Mouse (Mus musculus) E14TG2a.4 (cell line): Measurements from ENCODE around the gene Nup35.

Source experiments
- H3K27me3 ChIP-seq: 2 replicates; pipeline ENCODE4 v1.6.1; 2014; ENCODE audit warnings: low read length, control low read depth; ENCODE audit not compliant: insufficient read depth
- H3K36me3 ChIP-seq: 2 replicates; pipeline ENCODE4 v1.6.1; 2014; ENCODE audit warnings: low read length, control low read depth; ENCODE audit not compliant: insufficient read depth
- H3K4me1 ChIP-seq: replicated peaks from 2 replicates; pipeline ENCODE4 v1.6.1; 2014; ENCODE audit warnings: low read depth, low read length, control low read depth
- H3K4me3 ChIP-seq: replicated peaks from 2 replicates; pipeline ENCODE4 v1.5.1; 2014; ENCODE audit warnings: mild to moderate bottlenecking, low read length
- H3K9me3 ChIP-seq: 2 replicates; pipeline ENCODE4 v1.6.1; 2014; ENCODE audit warnings: low read length, control low read depth
- CTCF ChIP-seq: conservative IDR thresholded peaks from 2 replicates; pipeline ENCODE4 v1.5.1; 2014; ENCODE audit warnings: low read length
- NANOG ChIP-seq: IDR thresholded peaks from 2 replicates; pipeline ENCODE4 v1.6.1; 2014; ENCODE audit warnings: borderline replicate concordance, low read length, mixed read lengths
- POU5F1 ChIP-seq: IDR thresholded peaks from 2 replicates; pipeline ENCODE4 v1.6.1; 2014; ENCODE audit warnings: low read length, borderline replicate concordance

Nup35 gene

GRCm38 (mm10) chr2:80616854-80617737 lies at the start of gene Nup35, which contains the start of gene Dusp19:
TSS of gene Nup35 (plus strand) at chr2:80617236.
TSS of gene Dusp19 (plus strand) at chr2:80617045.
- Histone ChIP-seq H3K9me3 (no peaks in the 10 kb centered on the region), H3K36me3 (no peaks in the 10 kb centered on the region), H3K4me1 (peaks cover 18% of the 10 kb centered on the region), H3K4me3 (peak within 1 kb of the TSS; percentile 84), H3K27me3 (no peaks in the 10 kb centered on the region)
- TF ChIP-seq NANOG (no peak), CTCF (no peak), POU5F1 (no peak)

- Histone ChIP-seq H3K27me3 (no peaks in the 10 kb centered on the region), H3K4me1 (no peaks in the 10 kb centered on the region), H3K9me3 (no peaks in the 10 kb centered on the region), H3K36me3 (peaks cover 5% of the 10 kb centered on the region; the same call in 1 of the 2 replicates), H3K4me3 (no peak overlapping the region)
- no peak for TF ChIP-seq NANOG
- no peak for TF ChIP-seq CTCF
- TF ChIP-seq POU5F1: no peak
These were observed 49.6 kb upstream of the Nup35 start for GRCm38 (mm10) chr2:80567411-80567810.

- Histone ChIP-seq H3K36me3 (peaks cover 5% of the 10 kb centered on the region; the same call in 1 of the 2 replicates), H3K9me3 (no peaks in the 10 kb centered on the region), H3K4me3 (no peak overlapping the region), H3K27me3 (no peaks in the 10 kb centered on the region), H3K4me1 (peaks cover 14% of the 10 kb centered on the region)
- TF ChIP-seq POU5F1 (no peak), CTCF (no peak), NANOG (no peak)
These were observed 46.4 kb upstream of the Nup35 start for GRCm38 (mm10) chr2:80570656-80571055.

GRCm38 (mm10) chr2:80577286-80577685 lies 39.8 kb upstream of the Nup35 start:
- Histone ChIP-seq H3K4me1 (peaks cover 38% of the 10 kb centered on the region), H3K36me3 (no peaks in the 10 kb centered on the region), H3K27me3 (0 out of 2 replicates have a peak, but pooled peaks cover 1% of the 10 kb centered on the region), H3K4me3 (no peak overlapping the region), H3K9me3 (no peaks in the 10 kb centered on the region)
- TF ChIP-seq CTCF (no peak), NANOG (no peak), POU5F1 (no peak)

- H3K27me3 ChIP-seq: 0 out of 2 replicates have a peak, but pooled peaks cover 2% of the 10 kb centered on the region
- peaks cover 8% of the 10 kb centered on the region for H3K9me3 ChIP-seq
- H3K4me3 ChIP-seq: peak overlapping the region; percentile 89; the same call in 1 of the 2 replicates
- TF ChIP-seq NANOG (no peak), POU5F1 (no peak), CTCF (no peak)
- peaks cover 32% of the 10 kb centered on the region for H3K4me1 ChIP-seq
- H3K36me3 ChIP-seq: no peaks in the 10 kb centered on the region
These were observed 37.7 kb upstream of the Nup35 start for GRCm38 (mm10) chr2:80579253-80579891.

- Histone ChIP-seq H3K27me3 (0 out of 2 replicates have a peak, but pooled peaks cover 2% of the 10 kb centered on the region), H3K4me3 (peak overlapping the region; percentile 89), H3K36me3 (no peaks in the 10 kb centered on the region), H3K9me3 (peaks cover 8% of the 10 kb centered on the region), H3K4me1 (peaks cover 25% of the 10 kb centered on the region)
- TF ChIP-seq NANOG (no peak), POU5F1 (no peak), CTCF (no peak)
These were observed 36.6 kb upstream of the Nup35 start for GRCm38 (mm10) chr2:80580311-80580961.

- 0 out of 2 replicates have a peak, but pooled peaks cover 2% of the 10 kb centered on the region for H3K27me3 ChIP-seq
- peak within 1 kb of the TSS; percentile 89 for H3K4me3 ChIP-seq
- H3K9me3 ChIP-seq: peaks cover 8% of the 10 kb centered on the region
- H3K4me1 ChIP-seq: peaks cover 20% of the 10 kb centered on the region
- TF ChIP-seq NANOG: no peak
- no peak for TF ChIP-seq POU5F1
- TF ChIP-seq CTCF: no peak
- H3K36me3 ChIP-seq: no peaks in the 10 kb centered on the region
These were observed 35.9 kb upstream of the Nup35 start, which contains the start of gene Nckap1 for GRCm38 (mm10) chr2:80581043-80581711. TSS of gene Nckap1 (minus strand) at chr2:80581380.

GRCm38 (mm10) chr2:80582356-80582755 lies 34.7 kb upstream of the Nup35 start:
- Histone ChIP-seq H3K9me3 (peaks cover 8% of the 10 kb centered on the region), H3K36me3 (no peaks in the 10 kb centered on the region), H3K4me3 (no peak overlapping the region), H3K27me3 (0 out of 2 replicates have a peak, but pooled peaks cover 2% of the 10 kb centered on the region), H3K4me1 (peaks cover 14% of the 10 kb centered on the region)
- TF ChIP-seq CTCF (no peak), NANOG (no peak), POU5F1 (no peak)
